In genomic region chr14:36584065-36584635, GRCm38 (mm10) we compare ENCODE assay signal across 9 mouse cellular contexts.
A peak's percentile ranks its signal among the peaks of the same experiment; 100 is the strongest.
DNase-seq lines count a peak whose midpoint lies in the region; ATAC-seq and TF ChIP-seq lines count a peak whose summit lies in the region.
"Had no signal": no experiment of that assay in that cellular context is flagged by ENCODE, and none has a peak within 500 bp of the region (broad histone marks: within the 10 kb centered on the region; RNA-seq: fewer than 3 reads in every experiment).

No protein-coding gene starts in this region.

- TF ChIP-seq EP300 in liver, embryonic 14.5 days (IDR thresholded peaks at IDR 0.05; ENCODE audit: low read depth), result no peak

- H3K4me2 ChIP-seq in liver, embryonic 14.5 days (ENCODE audit: low read depth), result no peak overlapping the region
- no peak overlapping the region for H3K4me2 ChIP-seq in intestine, embryonic 16.5 days (ENCODE audit: low read depth, low read length)
- H3K4me2 ChIP-seq: embryonic facial prominence, embryonic 12.5 days had no signal

- 0 out of 2 replicates have a peak overlapping the region, but pooled peaks have one; percentile 6 for H3K9ac ChIP-seq in liver, embryonic 14.5 days (replicated peaks)
- H3K9ac ChIP-seq in intestine, embryonic 16.5 days (ENCODE audit: low read depth, low read length), result no peak overlapping the region
- H3K9ac ChIP-seq: embryonic facial prominence, embryonic 12.5 days had no signal

- H3K4me1 ChIP-seq in liver, embryonic 14.5 days (replicated peaks; ENCODE audit: control insufficient read depth in 2 of 2, insufficient read depth in 2 of 2, low read length in 1 of 2), result peaks cover 5 to 20% of the 10 kb centered on the region in 2 experiments; a peak in 3 of 4 replicates
- H3K4me1 ChIP-seq in heart, embryonic 10.5 days, result no peaks in the 10 kb centered on the region
- no peaks in the 10 kb centered on the region for H3K4me1 ChIP-seq in intestine, embryonic 16.5 days (ENCODE audit: control insufficient read depth, insufficient read depth, low read length)
- H3K4me1 ChIP-seq: embryonic facial prominence, embryonic 12.5 days had no signal

- peak; percentile 50 for TF ChIP-seq CTCF in liver, embryonic 14.5 days (IDR thresholded peaks at IDR 0.05; ENCODE audit: low read depth)

- H3K27me3 ChIP-seq in liver, embryonic 14.5 days (ENCODE audit: control insufficient read depth, insufficient read depth, low read length), result no peaks in the 10 kb centered on the region
- no peaks in the 10 kb centered on the region for H3K27me3 ChIP-seq in heart, embryonic 10.5 days (ENCODE audit: insufficient read depth, poor library complexity, severe bottlenecking)
- H3K27me3 ChIP-seq in intestine, embryonic 16.5 days (replicated peaks; ENCODE audit: control insufficient read depth, insufficient read depth, low read length), result no peaks in the 10 kb centered on the region
- H3K27me3 ChIP-seq: embryonic facial prominence, embryonic 12.5 days had no signal

- H3K27ac ChIP-seq in liver, embryonic 14.5 days, result peak overlapping the region; percentile 11
- no peak overlapping the region for H3K27ac ChIP-seq in heart, embryonic 10.5 days
- no peak overlapping the region for H3K27ac ChIP-seq in intestine, embryonic 16.5 days (ENCODE audit: low read length)
- H3K27ac ChIP-seq: embryonic facial prominence, embryonic 12.5 days had no signal

- intact Hi-C loops in left cerebral cortex, postnatal 36 days (cut with DNase I), result no loop called here

- DNase-seq in left cerebral cortex, adult 18-20 months (ENCODE audit: low spot score in 2 of 2), result peak; percentile 21
- no peak for DNase-seq in left cerebral cortex, postnatal 36 days (ENCODE audit: low spot score in 2 of 2)
- DNase-seq in ZHBTc4 (ENCODE audit: low read depth, low spot score), result peak; percentile 67
- peak; percentile 8 for DNase-seq in embryo, embryonic 11.5 days (ENCODE audit: low read depth, low spot score)
- DNase-seq in liver, embryonic 14.5 days (ENCODE audit: low read depth in 3 of 3, low spot score in 3 of 3), result peak in 1 of 3 experiments; percentile 10
- no peak for DNase-seq in spleen, postnatal 10 days (ENCODE audit: low spot score in 2 of 2)
- no peak for DNase-seq in heart, embryonic 10.5 days (ENCODE audit: low spot score)

- H3K9me3 ChIP-seq in liver, embryonic 14.5 days (ENCODE audit: control insufficient read depth, low read length), result no peaks in the 10 kb centered on the region
- H3K9me3 ChIP-seq in heart, embryonic 10.5 days, result no peaks in the 10 kb centered on the region
- H3K9me3 ChIP-seq in intestine, embryonic 16.5 days (ENCODE audit: control insufficient read depth, low read length), result no peaks in the 10 kb centered on the region
- H3K9me3 ChIP-seq: embryonic facial prominence, embryonic 12.5 days had no signal

- no peak overlapping the region for H3K4me3 ChIP-seq in liver, embryonic 14.5 days (ENCODE audit: insufficient read depth in 1 of 2, low read depth in 2 of 2, low read length in 2 of 2)
- no peak overlapping the region for H3K4me3 ChIP-seq in heart, embryonic 10.5 days
- H3K4me3 ChIP-seq in intestine, embryonic 16.5 days (ENCODE audit: low read length), result no peak overlapping the region
- H3K4me3 ChIP-seq: embryonic facial prominence, embryonic 12.5 days had no signal

- no peaks in the 10 kb centered on the region for H3K36me3 ChIP-seq in liver, embryonic 14.5 days (replicated peaks; ENCODE audit: control insufficient read depth, insufficient read depth, low read depth)
- no peaks in the 10 kb centered on the region for H3K36me3 ChIP-seq in heart, embryonic 10.5 days
- H3K36me3 ChIP-seq in intestine, embryonic 16.5 days (ENCODE audit: control insufficient read depth, insufficient read depth, low read length), result no peaks in the 10 kb centered on the region
- H3K36me3 ChIP-seq: embryonic facial prominence, embryonic 12.5 days had no signal

- 43% methylated on average over 4 of the region's 4 CpGs for WGBS in liver, embryonic 14.5 days (ENCODE audit: insufficient replicate concordance)
- 58% methylated on average over 4 of the region's 4 CpGs for WGBS in heart, embryonic 10.5 days
- WGBS in intestine, embryonic 16.5 days, result 65% methylated on average over 4 of the region's 4 CpGs

- ATAC-seq in liver, embryonic 14.5 days (ENCODE audit: insufficient read depth), result peak; percentile 61
- ATAC-seq in intestine, embryonic 16.5 days, result no peak

Comparison
In these comparisons a context has a peak if more than half of its experiments do, and no peak if none do; other contexts are left out.
1. DNase-seq: peak in left cerebral cortex, adult 18-20 months (2 of 2), ZHBTc4 (single experiment) and embryo, embryonic 11.5 days (single experiment); none in left cerebral cortex, postnatal 36 days (0 of 2), spleen, postnatal 10 days (0 of 2) and heart, embryonic 10.5 days (single experiment).